Mouse (Mus musculus) myocyte (in vitro differentiated cells): ENCODE data around the gene Flcn. TPM values are rescaled to one million over a fixed set of nuclear protein-coding genes. Genes with fewer than 3 reads are reported as not detected.

Experiments used
- H3K27me3 ChIP-seq: one replicate; pipeline ENCODE4 v1.6.1; 2011; ENCODE audit not compliant: control insufficient read depth, insufficient read depth, insufficient read length
- H3K36me3 ChIP-seq: one replicate; pipeline ENCODE4 v1.6.1; 2011; ENCODE audit not compliant: control insufficient read depth, insufficient read depth
- H3K4me2 ChIP-seq: one replicate; pipeline ENCODE4 v1.6.1; 2011; ENCODE audit warnings: low read depth, control low read depth
- H3K4me3 ChIP-seq: one replicate; pipeline ENCODE4 v1.5.1; 2011; ENCODE audit warnings: mild to moderate bottlenecking, control low read depth, moderate library complexity
- H3K79me2 ChIP-seq: one replicate; pipeline ENCODE4 v1.6.1; 2011; ENCODE audit not compliant: control insufficient read depth, insufficient read depth
- H3ac ChIP-seq: one replicate; pipeline ENCODE4 v1.6.1; 2011; ENCODE audit not compliant: control insufficient read depth, insufficient read length
- CEBPB ChIP-seq: IDR thresholded peaks from 2 replicates; pipeline ENCODE4 v1.6.1; 2011; ENCODE audit warnings: mild to moderate bottlenecking, moderate library complexity; ENCODE audit not compliant: poor library complexity, insufficient read depth, severe bottlenecking
- E2F4 ChIP-seq: IDR thresholded peaks from one replicate; pipeline ENCODE4 v1.6.1; 2011; ENCODE audit warnings: mild to moderate bottlenecking, control low read depth, moderate library complexity; ENCODE audit not compliant: insufficient read depth
- MAX ChIP-seq: IDR thresholded peaks from one replicate; pipeline ENCODE4 v1.6.1; 2011; ENCODE audit warnings: low read depth, mild to moderate bottlenecking, control low read depth
- MYOD1 ChIP-seq, 3 experiments: IDR thresholded peaks; one replicate each; pipeline ENCODE4 v1.6.1; 2011; ENCODE audit warnings: control low read depth in 2 of 3, low read depth in 2 of 3, mild to moderate bottlenecking in 2 of 3, moderate library complexity in 1 of 3; ENCODE audit not compliant: insufficient read length in 2 of 3, control insufficient read depth in 1 of 3
- MYOG ChIP-seq, 3 experiments: IDR thresholded peaks; one replicate each; pipeline ENCODE4 v1.6.1; 2011; ENCODE audit warnings: control low read depth in 2 of 3, low read depth in 2 of 3, mild to moderate bottlenecking in 2 of 3; ENCODE audit not compliant: insufficient read length in 2 of 3, control insufficient read depth in 1 of 3, insufficient read depth in 1 of 3
- POLR2A ChIP-seq: IDR thresholded peaks from one replicate; pipeline ENCODE4 v1.6.1; 2011; ENCODE audit warnings: low read depth, mild to moderate bottlenecking, control low read depth, moderate library complexity; ENCODE audit not compliant: insufficient read length
- POLR2AphosphoS2 ChIP-seq: IDR thresholded peaks from one replicate; pipeline ENCODE4 v1.6.1; 2011; ENCODE audit warnings: low read depth, control low read depth; ENCODE audit not compliant: insufficient read length
- REST ChIP-seq: IDR thresholded peaks from one replicate; pipeline ENCODE4 v1.6.1; 2011; ENCODE audit warnings: mild to moderate bottlenecking, control low read depth, moderate library complexity; ENCODE audit not compliant: insufficient read depth, insufficient read length
- SRF ChIP-seq: IDR thresholded peaks from one replicate; pipeline ENCODE4 v1.6.1; 2011; ENCODE audit warnings: low read depth; ENCODE audit not compliant: control insufficient read depth, insufficient read length
- TCF12 ChIP-seq: IDR thresholded peaks from one replicate; pipeline ENCODE4 v1.6.1; 2011; ENCODE audit warnings: mild to moderate bottlenecking, control low read depth; ENCODE audit not compliant: poor library complexity, insufficient read depth, severe bottlenecking
- TCF3 ChIP-seq: IDR thresholded peaks from one replicate; pipeline ENCODE4 v1.6.1; 2011; ENCODE audit warnings: low read depth, control low read depth; ENCODE audit not compliant: insufficient read length
- USF1 ChIP-seq: IDR thresholded peaks from one replicate; pipeline ENCODE4 v1.6.1; 2011; ENCODE audit warnings: low read depth, mild to moderate bottlenecking, control low read depth, moderate library complexity
- polyA plus RNA-seq: library from polyadenylated mRNA; unstranded; fragments of >200 nt; fragmentation: generic; extraction: Trizol; gene quantifications from one replicate; pipeline ENCODE4 v1.2.1, GENCODE M21; 2012; ENCODE audit warnings: missing spikeins

The Flcn gene
- polyA plus RNA-seq, 1 experiment: 43.9 TPM

- Histone ChIP-seq H3K4me3 (no peak overlapping the region), H3K4me2 (no peak overlapping the region), H3K36me3 (peaks cover 76% of the 10 kb centered on the region), H3K27me3 (no peaks in the 10 kb centered on the region), H3K79me2 (no peaks in the 10 kb centered on the region), H3ac (no peak overlapping the region)
- TF ChIP-seq MAX: no peak
- TF ChIP-seq REST: no peak
Measured at GRCm38 (mm10) chr11:59821625-59822024, 11.8 kb upstream of the Flcn start.

GRCm38 (mm10) chr11:59817916-59818315 lies 8.1 kb upstream of the Flcn start:
- Histone ChIP-seq H3K79me2 (no peaks in the 10 kb centered on the region), H3K4me2 (no peak overlapping the region), H3K27me3 (no peaks in the 10 kb centered on the region), H3K4me3 (no peak overlapping the region), H3ac (no peak overlapping the region), H3K36me3 (peaks cover 50% of the 10 kb centered on the region)
- no peak for TF ChIP-seq CEBPB
- no peak for TF ChIP-seq POLR2AphosphoS2

GRCm38 (mm10) chr11:59815482-59816065 lies 5.8 kb upstream of the Flcn start:
- Histone ChIP-seq H3K4me3 (no peak overlapping the region), H3K4me2 (no peak overlapping the region), H3K27me3 (no peaks in the 10 kb centered on the region), H3K36me3 (peaks cover 34% of the 10 kb centered on the region), H3K79me2 (no peaks in the 10 kb centered on the region), H3ac (no peak overlapping the region)
- no peak for TF ChIP-seq SRF
- no peak for TF ChIP-seq TCF3
- no peak for TF ChIP-seq CEBPB
- TF ChIP-seq E2F4: no peak
- TF ChIP-seq MAX: no peak
- no peak for TF ChIP-seq POLR2AphosphoS2
- no peak for TF ChIP-seq REST
- TF ChIP-seq POLR2A: no peak
- no peak for TF ChIP-seq USF1
- no peak for TF ChIP-seq MYOD1 (IDR thresholded peaks at IDR 0.05; ENCODE audit: control insufficient read depth in 1 of 3, insufficient read length in 2 of 3, low read depth in 2 of 3)
- TF ChIP-seq MYOG (IDR thresholded peaks at IDR 0.05; ENCODE audit: control insufficient read depth in 1 of 3, insufficient read depth in 1 of 3, insufficient read length in 2 of 3, low read depth in 2 of 3): no peak

- Histone ChIP-seq H3K4me2 (no peak overlapping the region), H3K4me3 (no peak overlapping the region), H3K27me3 (no peaks in the 10 kb centered on the region), H3ac (no peak overlapping the region), H3K79me2 (no peaks in the 10 kb centered on the region), H3K36me3 (peaks cover 29% of the 10 kb centered on the region)
- no peak for TF ChIP-seq USF1
- no peak for TF ChIP-seq POLR2AphosphoS2
- TF ChIP-seq POLR2A: no peak
- TF ChIP-seq MYOD1 (IDR thresholded peaks at IDR 0.05; ENCODE audit: control insufficient read depth in 1 of 3, insufficient read length in 2 of 3, low read depth in 2 of 3): no peak
- TF ChIP-seq E2F4: no peak
- TF ChIP-seq CEBPB: no peak
- no peak for TF ChIP-seq REST
- TF ChIP-seq TCF12: no peak
Measured at GRCm38 (mm10) chr11:59814936-59815335, 5.1 kb upstream of the Flcn start.

DNA sequence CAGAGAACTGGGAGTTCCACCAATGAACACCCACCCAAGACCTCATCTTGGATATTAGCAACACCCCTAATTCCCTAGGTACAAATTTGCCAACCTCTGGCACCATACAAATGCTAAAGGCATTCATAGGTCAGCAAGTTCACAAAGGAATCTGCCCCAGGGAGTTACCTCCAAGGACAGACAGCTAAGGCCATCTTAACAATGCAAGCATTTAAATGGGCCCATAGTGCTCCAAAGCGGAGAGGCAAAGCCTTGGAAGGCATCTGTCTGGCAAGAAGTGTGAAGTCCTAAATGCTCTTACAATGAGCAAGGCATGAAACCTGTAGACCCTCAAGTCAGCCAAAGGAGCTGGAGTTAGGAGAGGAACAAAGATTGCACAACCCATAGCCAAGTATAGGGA lies 4.5 kb upstream of the Flcn start:
- Histone ChIP-seq H3K36me3 (peaks cover 23% of the 10 kb centered on the region), H3K4me2 (no peak overlapping the region), H3K79me2 (peaks cover 2% of the 10 kb centered on the region), H3ac (no peak overlapping the region), H3K27me3 (no peaks in the 10 kb centered on the region), H3K4me3 (no peak overlapping the region)
- TF ChIP-seq CEBPB (no peak), MYOD1 (IDR thresholded peaks at IDR 0.05; ENCODE audit: control insufficient read depth in 1 of 3, insufficient read length in 2 of 3, low read depth in 2 of 3) (no peak), MAX (no peak), TCF12 (no peak), TCF3 (no peak), REST (no peak), POLR2AphosphoS2 (no peak)

DNA sequence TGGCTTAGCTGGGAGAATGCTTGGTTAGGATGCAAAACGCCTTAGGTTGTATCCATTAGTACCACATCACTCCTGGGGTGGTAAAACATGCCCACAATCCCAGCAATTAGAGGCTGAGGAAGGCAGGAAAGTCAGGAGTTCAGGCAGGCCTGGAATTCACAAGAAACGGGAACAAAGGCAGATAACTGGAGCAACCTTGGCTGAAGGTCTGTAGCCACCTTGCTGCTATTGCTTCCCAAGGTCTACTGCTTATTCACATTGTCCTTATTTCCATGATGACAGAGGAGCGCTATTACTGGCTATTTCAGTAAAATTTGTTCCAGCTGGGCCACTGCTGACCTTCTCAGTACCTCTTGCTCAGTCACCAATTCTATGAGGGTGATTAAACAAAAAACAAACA lies 3.5 kb upstream of the Flcn start:
- no peak for TF ChIP-seq USF1
- TF ChIP-seq MYOG (IDR thresholded peaks at IDR 0.05; ENCODE audit: control insufficient read depth in 1 of 3, insufficient read depth in 1 of 3, insufficient read length in 2 of 3, low read depth in 2 of 3): no peak
- no peak for TF ChIP-seq MAX
- no peak for TF ChIP-seq POLR2AphosphoS2
- no peak for TF ChIP-seq E2F4
- no peak for TF ChIP-seq MYOD1 (IDR thresholded peaks at IDR 0.05; ENCODE audit: control insufficient read depth in 1 of 3, insufficient read length in 2 of 3, low read depth in 2 of 3)
- no peak for TF ChIP-seq REST
- no peak for TF ChIP-seq CEBPB
- no peak for TF ChIP-seq TCF3
- no peak for TF ChIP-seq POLR2A
- no peak for TF ChIP-seq SRF
- TF ChIP-seq TCF12: no peak
- Histone ChIP-seq H3K4me2 (no peak overlapping the region), H3K27me3 (no peaks in the 10 kb centered on the region), H3K79me2 (peaks cover 12% of the 10 kb centered on the region), H3K36me3 (peaks cover 14% of the 10 kb centered on the region), H3ac (no peak overlapping the region), H3K4me3 (no peak overlapping the region)
